Mouse (Mus musculus): ENCODE measurements around the gene Ube2g2.

GRCm38 (mm10) chr10:77581408-77582284 lies 40.4 kb upstream of the Ube2g2 start, which contains the start of gene Pttg1ip:
- TF ChIP-seq GATA1 (IDR thresholded peaks at IDR 0.05; ENCODE audit: borderline replicate concordance, low read length) = no peak
- no peak for TF ChIP-seq FLI1 (IDR thresholded peaks at IDR 0.05; ENCODE audit: low read length)

All from megakaryocyte, embryonic 14.5 days (primary cell).